Mouse (Mus musculus) lung, postnatal 0 days (tissue): ENCODE results near the gene Hhat.

Source experiments
- CTCF ChIP-seq: IDR thresholded peaks from 2 replicates; pipeline ENCODE4 v1.5.1; 2016; ENCODE audit warnings: antibody characterized with exemption, mild to moderate bottlenecking
- EP300 ChIP-seq: IDR thresholded peaks from 2 replicates; pipeline ENCODE4 v1.6.1; 2016; ENCODE audit warnings: antibody characterized with exemption, mild to moderate bottlenecking, control low read depth

DNA sequence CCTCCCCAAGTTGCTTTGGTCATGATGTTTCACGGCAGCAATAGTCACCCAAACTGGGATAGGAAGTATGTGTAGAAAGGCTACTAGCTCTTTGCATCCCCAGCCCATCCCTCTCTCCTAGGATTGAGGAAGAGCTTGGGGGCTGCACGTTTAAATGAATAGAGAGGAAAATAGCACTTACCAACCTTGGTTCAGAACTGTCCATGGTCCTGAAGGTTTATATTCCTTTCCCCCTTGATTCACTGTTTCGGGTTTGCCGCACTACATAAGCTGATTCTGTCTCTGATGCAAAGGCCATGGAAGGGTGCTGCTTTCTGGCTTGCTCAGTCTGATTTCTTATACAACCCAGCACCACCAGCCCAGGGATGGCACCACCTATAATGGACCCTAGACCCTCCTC is 298.7 kb downstream of the Hhat start:
- TF ChIP-seq CTCF (no peak), EP300 (no peak)
